8 mouse cellular contexts compared by ENCODE assay signal in genomic region chr6:90702837-90703735, GRCm38 (mm10).
DNase-seq lines count a peak whose midpoint lies in the region; ATAC-seq and TF ChIP-seq lines count a peak whose summit lies in the region.

No protein-coding gene starts in this region.

- H3K27ac ChIP-seq in gastrocnemius, adult 2 months: peak overlapping the region; percentile 94
- H3K27ac ChIP-seq in limb, embryonic 13.5 days: peak overlapping the region; percentile 85
- peak overlapping the region; percentile 49; the same call in 1 of the 2 replicates for H3K27ac ChIP-seq in stomach, postnatal 0 days (replicated peaks)

- H3K9me3 ChIP-seq in limb, embryonic 13.5 days: no peaks in the 10 kb centered on the region
- no peaks in the 10 kb centered on the region for H3K9me3 ChIP-seq in stomach, postnatal 0 days (ENCODE audit: control insufficient read depth, low read length)

- no peak for DNase-seq in gastrocnemius, adult 2 months
- no peak for DNase-seq in gastrocnemius, postnatal 25 days
- DNase-seq in spleen, postnatal 10 days (ENCODE audit: low spot score in 2 of 2): peak; percentile 40 to 45
- no peak for DNase-seq in spleen, postnatal 36 days (ENCODE audit: low spot score in 2 of 2)
- no peak for DNase-seq in stomach, postnatal 0 days (ENCODE audit: low spot score)
- DNase-seq in c-Kit-positive CD71-positive TER-119-positive erythroid progenitor cells, embryonic 14.5 days (ENCODE audit: low spot score): no peak

- no peaks in the 10 kb centered on the region for H3K27me3 ChIP-seq in limb, embryonic 13.5 days
- H3K27me3 ChIP-seq in stomach, postnatal 0 days (ENCODE audit: control insufficient read depth, insufficient read depth, low read length): no peaks in the 10 kb centered on the region

- no peak for TF ChIP-seq CTCF in gastrocnemius, adult 2 months (IDR thresholded peaks at IDR 0.05)
- no peak for TF ChIP-seq CTCF in stomach, postnatal 0 days (IDR thresholded peaks at IDR 0.05; ENCODE audit: low read depth)

- H3K4me1 ChIP-seq in limb, embryonic 13.5 days: peaks cover 95% of the 10 kb centered on the region
- peaks cover 36% of the 10 kb centered on the region for H3K4me1 ChIP-seq in stomach, postnatal 0 days (replicated peaks; ENCODE audit: control insufficient read depth, insufficient read depth)

- no peak for TF ChIP-seq EP300 in stomach, postnatal 0 days (optimal IDR thresholded peaks at IDR 0.05)

- H3K4me3 ChIP-seq in gastrocnemius, adult 2 months: no peak overlapping the region
- no peak overlapping the region for H3K4me3 ChIP-seq in limb, embryonic 13.5 days
- H3K4me3 ChIP-seq in stomach, postnatal 0 days (ENCODE audit: low read depth, low read length): no peak overlapping the region

- H3K4me2 ChIP-seq in limb, embryonic 13.5 days (replicated peaks): peak overlapping the region; percentile 28
- H3K4me2 ChIP-seq in stomach, postnatal 0 days (replicated peaks; ENCODE audit: low read depth): no peak overlapping the region

- peak; percentile 22 for ATAC-seq in limb, embryonic 13.5 days (ENCODE audit: low FRiP score, low read depth)
- ATAC-seq in stomach, postnatal 0 days (ENCODE audit: low FRiP score, low TSS enrichment): no peak
- no peak for ATAC-seq in megakaryocyte-erythroid progenitor cell, adult 5-6 weeks (replicated peaks; ENCODE audit: low FRiP score, low TSS enrichment, poor library complexity, severe bottlenecking)

- 26% methylated on average over 4 of the region's 4 CpGs for WGBS in limb, embryonic 13.5 days
- 33% methylated on average over 4 of the region's 4 CpGs for WGBS in stomach, postnatal 0 days

- H3K36me3 ChIP-seq in limb, embryonic 13.5 days: no peaks in the 10 kb centered on the region
- H3K36me3 ChIP-seq in stomach, postnatal 0 days (ENCODE audit: control insufficient read depth, insufficient read depth, low read length): no peaks in the 10 kb centered on the region

- intact Hi-C loops in gastrocnemius, adult 2 months (cut with DNase I): no loop called here

- peak overlapping the region; percentile 35; the same call in 1 of the 2 replicates for H3K9ac ChIP-seq in limb, embryonic 13.5 days
- no peak overlapping the region for H3K9ac ChIP-seq in stomach, postnatal 0 days (ENCODE audit: low read length)

Comparison
In these comparisons a context has a peak if more than half of its experiments do, and no peak if none do; other contexts are left out.
1. DNase-seq: peak in spleen, postnatal 10 days (2 of 2); none in gastrocnemius, adult 2 months (single experiment), gastrocnemius, postnatal 25 days (single experiment), spleen, postnatal 36 days (0 of 2), stomach, postnatal 0 days (single experiment) and c-Kit-positive CD71-positive TER-119-positive erythroid progenitor cells, embryonic 14.5 days (single experiment).
2. Peak in every context shown above with its lines, with median percentiles within 50 percentile points of each other: H3K27ac ChIP-seq.